Mouse (Mus musculus) central nervous system, embryonic 18 days (tissue): Measurements from ENCODE around the gene Lrrc8a. TPM values are rescaled to one million over a fixed set of nuclear protein-coding genes. Genes with fewer than 3 reads are reported as not detected.

ENCODE experiments used
- polyA plus RNA-seq: library from polyadenylated mRNA; depleted of rRNA; stranded (reverse); fragments of >200 nt; gene quantifications from 2 replicates; pipeline ENCODE4 v1.2.3, GENCODE M21; 2012; rRNA removed

The Lrrc8a gene
- 28.7 and 30.2 TPM in 2 replicates for polyA plus RNA-seq

DNA sequence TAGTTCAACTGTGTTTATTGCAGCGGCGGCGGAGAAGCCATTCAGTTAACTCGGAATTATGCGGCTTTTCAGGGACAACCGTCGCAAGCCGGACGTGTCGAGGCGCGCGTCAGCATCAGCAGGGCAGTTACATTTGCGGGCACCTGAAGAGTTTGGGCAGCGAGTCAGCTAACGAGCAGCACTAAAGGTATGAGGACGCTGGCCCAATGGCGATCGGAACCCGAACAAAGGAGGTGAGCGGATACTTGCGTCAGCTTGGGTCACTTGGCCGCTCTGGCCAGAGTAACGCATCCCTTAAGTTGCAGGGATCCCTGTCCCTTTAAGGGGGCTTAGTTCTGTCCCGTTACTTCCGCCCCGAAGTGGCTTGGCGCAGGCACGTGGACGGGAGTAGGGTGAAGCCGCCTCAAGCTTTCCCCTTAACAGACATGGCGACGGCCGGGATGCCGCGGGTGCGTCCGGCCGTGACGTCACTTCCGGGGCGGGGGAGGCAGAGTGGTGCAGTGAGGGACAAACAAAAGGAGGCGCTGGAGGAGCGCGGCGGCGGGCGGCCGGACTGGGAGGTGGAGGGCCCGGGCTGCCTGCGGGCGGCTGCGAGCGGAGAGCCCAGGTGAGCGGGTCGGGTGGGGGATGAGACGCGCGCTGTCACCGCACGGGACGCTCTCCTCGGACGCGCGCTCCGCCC lies at the start of gene Lrrc8a:
Gene Lrrc8a (plus strand): TSS at position 517 of the 682 bp plus-strand sequence.

DNA sequence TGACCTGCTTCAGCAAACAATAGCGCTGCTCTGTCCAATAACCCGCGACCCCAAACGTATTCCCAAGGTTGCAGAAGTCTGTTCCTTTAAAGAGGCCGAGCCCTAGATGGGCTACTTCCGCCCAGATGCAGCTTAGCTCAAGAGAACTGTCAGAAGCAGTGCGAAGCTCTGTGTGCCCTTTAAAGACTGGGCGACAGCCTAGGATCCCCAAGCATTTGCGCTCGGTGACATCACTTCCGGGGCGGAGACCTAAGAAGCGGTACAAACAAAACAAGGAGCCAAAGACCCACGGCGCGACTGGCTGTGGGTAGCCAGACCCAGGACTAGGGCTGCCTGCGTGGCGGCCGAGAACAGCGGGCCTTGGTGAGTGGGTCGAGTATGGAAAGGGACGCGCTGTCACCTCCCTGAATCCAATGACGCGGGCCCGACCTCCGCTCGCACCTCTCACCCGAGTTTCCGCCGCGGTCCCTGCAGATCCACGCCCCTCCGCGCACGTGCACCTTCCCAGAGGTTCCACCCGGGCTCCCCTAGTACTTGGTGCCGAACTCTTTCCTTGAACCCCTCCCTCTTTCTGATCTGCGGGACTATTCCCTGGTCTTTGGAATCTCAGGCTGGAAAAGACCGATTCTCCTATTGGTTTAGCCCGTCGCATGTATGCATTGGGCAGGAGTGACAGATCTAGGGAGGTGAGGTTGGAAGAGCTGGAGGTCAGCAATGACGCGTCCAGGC lies 31.7 kb upstream of the Lrrc8a start, which contains the start of gene Kyat1:
Gene Kyat1 (minus strand): TSS at position 219 of the 729 bp plus-strand sequence.

DNA sequence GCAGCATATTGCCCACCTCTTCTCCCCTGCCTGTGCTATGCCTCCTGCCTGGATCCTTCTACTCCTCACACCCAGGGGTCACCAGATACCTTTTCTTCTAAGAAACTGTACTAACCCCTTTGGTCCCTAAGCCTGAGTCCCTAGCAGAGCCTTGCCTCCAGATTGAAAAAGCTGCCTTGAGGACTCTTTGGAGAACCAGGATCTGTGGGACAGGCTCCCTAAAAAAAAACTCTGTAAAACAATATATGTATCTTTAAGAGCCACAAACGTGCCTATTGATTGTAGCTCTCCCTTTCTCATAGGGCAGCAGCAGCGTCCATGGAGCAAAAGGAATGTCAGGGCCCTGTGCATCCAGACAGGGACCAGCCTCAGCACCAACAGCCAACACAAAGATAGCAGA lies 2.8 kb downstream of the Lrrc8a start, which contains the start of gene Gm28035:
Gene Gm28035 (plus strand): TSS at position 301 of the 400 bp plus-strand sequence.

DNA sequence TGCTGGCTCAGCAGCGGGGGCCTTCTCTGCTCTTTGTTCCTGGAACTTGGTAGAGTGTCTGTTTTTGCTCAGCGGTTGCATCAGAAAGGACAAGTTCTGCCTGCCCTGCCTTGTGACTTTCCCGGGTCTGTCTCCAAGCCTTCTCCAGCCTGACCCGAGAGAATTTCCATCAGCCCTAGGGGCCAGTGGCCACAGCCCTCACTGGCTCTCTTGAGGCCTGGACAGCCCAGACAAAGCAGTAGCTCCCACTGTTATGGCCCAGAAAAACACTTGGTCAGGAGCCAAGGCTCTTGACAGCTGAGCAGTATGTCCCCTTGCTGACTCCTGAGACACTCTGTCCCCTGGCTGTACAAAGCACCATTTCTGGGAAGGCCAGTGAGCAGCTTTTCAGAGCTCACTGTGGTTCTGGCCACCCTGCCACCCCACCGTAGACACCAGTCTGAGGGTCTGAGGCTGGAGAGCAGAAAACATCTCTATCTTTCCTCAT lies 28.3 kb downstream of the Lrrc8a start, which contains the start of gene Phyhd1:
Gene Phyhd1 (plus strand): TSS at position 437 of the 487 bp plus-strand sequence.

DNA sequence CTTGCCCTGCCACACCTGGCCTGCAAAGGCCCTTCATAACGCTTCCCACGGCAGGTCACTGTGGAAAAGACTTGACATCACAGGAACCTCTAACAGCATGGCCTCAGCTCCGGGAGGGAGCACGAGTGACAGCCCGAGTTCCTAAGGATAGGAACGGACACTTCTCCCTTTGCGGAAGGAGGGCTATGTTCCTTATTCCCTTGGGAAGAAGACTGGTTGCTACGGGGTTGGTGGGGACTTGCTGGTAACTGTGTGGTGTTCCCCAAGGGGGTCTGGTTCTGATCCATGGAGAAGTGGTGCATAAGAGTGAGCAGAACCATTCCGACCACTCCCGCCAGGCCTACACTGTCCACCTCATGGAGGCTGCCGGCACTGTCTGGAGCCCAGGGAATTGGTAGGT lies 43.2 kb downstream of the Lrrc8a start, which contains the start of gene Gm28038:
Gene Gm28038 (plus strand): TSS at position 301 of the 400 bp plus-strand sequence.

DNA sequence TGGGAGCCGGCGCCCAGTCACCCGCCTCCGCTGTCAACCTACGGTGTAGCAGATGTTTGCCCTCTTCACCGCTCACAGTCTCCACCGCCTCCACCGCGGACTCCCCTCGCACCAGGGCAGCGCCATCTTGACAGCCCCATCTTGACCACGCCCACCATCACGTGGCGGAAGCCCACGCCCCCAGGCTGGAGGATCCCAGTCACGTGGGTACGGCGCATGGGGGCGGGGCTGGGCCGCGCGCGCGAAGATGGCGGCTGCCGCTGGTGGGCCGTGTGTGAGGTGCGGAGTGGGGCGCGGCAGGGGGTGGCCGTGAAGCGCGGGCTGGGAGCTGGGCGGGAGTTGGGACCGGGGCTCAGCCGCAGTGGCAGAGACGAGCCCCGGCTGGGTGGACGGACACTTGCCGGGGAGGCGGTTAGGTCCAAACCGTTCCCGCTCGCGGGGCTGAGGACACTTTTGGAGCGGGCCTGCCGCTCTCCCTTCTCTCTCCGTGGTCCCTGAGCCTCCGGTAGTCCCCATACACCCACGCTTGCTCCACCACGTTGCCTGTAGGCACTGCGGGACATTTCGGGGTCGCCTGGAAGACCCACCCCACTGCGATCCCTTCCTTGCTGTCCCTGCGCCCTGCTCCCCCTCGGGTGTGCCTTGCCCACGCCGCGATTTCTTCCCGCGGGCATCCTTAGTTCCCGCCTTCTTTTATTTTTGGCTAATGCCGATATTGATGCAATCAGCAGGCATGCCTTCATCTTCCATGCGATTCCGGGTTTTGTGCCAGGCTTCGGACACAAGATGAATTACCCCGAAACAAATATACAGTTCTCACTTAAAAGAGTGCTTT lies 48.9 kb downstream of the Lrrc8a start, which contains the start of the genes Dolk and Nup188:
Gene Dolk (minus strand): TSS at position 143 of the 835 bp plus-strand sequence.
Gene Nup188 (plus strand): TSS at position 206 of the 835 bp plus-strand sequence.

Other genes with a start within 250 kb of the Lrrc8a start
- gene Wdr34, start 188.8 kb upstream of the Lrrc8a start, polyA plus RNA-seq = 78.0 and 78.2 TPM in 2 replicates
- 240 and 244 TPM in 2 replicates for gene Set, start 180.3 kb upstream of the Lrrc8a start, polyA plus RNA-seq
- 2.5 and 3.6 TPM in 2 replicates for gene Pkn3, start 160.0 kb upstream of the Lrrc8a start, polyA plus RNA-seq
- gene Zdhhc12, start 144.1 kb upstream of the Lrrc8a start, polyA plus RNA-seq = 33.2 and 34.5 TPM in 2 replicates
- 85.6 and 91.8 TPM in 2 replicates for gene Zer1, start 113.1 kb upstream of the Lrrc8a start, polyA plus RNA-seq
- gene Tbc1d13, start 104.0 kb upstream of the Lrrc8a start, polyA plus RNA-seq = 65.5 and 66.5 TPM in 2 replicates
- 19.5 and 22.3 TPM in 2 replicates for gene Endog, start 66.2 kb upstream of the Lrrc8a start, polyA plus RNA-seq
- 49.3 and 50.9 TPM in 2 replicates for gene Spout1, start 59.3 kb upstream of the Lrrc8a start, polyA plus RNA-seq
- gene Kyat1, start 31.9 kb upstream of the Lrrc8a start, polyA plus RNA-seq = 28.2 and 29.4 TPM in 2 replicates
- gene Gm28035, start 2.9 kb downstream of the Lrrc8a start, polyA plus RNA-seq = 15.4 and 20.4 TPM in 2 replicates
- gene Phyhd1, start 28.5 kb downstream of the Lrrc8a start, polyA plus RNA-seq = 19.5 and 22.7 TPM in 2 replicates
- gene Gm28038, start 43.3 kb downstream of the Lrrc8a start, polyA plus RNA-seq = not detected in 2 replicates
- 13.8 and 15.8 TPM in 2 replicates for gene Dolk, start 48.6 kb downstream of the Lrrc8a start, polyA plus RNA-seq
- gene Nup188, start 48.7 kb downstream of the Lrrc8a start, polyA plus RNA-seq = 28.2 and 32.9 TPM in 2 replicates
- gene Sh3glb2, start 121.6 kb downstream of the Lrrc8a start, polyA plus RNA-seq = 358 and 371 TPM in 2 replicates
- gene Miga2, start 126.5 kb downstream of the Lrrc8a start, polyA plus RNA-seq = 45.2 and 45.4 TPM in 2 replicates
- gene Dolpp1, start 154.5 kb downstream of the Lrrc8a start, polyA plus RNA-seq = 70.3 and 73.3 TPM in 2 replicates
- gene Crat, start 178.1 kb downstream of the Lrrc8a start, polyA plus RNA-seq = 28.6 and 30.9 TPM in 2 replicates
- gene Ptpa, start 178.3 kb downstream of the Lrrc8a start, polyA plus RNA-seq = 130 and 132 TPM in 2 replicates
- gene Ier5l, start 236.5 kb downstream of the Lrrc8a start, polyA plus RNA-seq = 15.8 and 18.3 TPM in 2 replicates